Mouse (Mus musculus) kidney, embryonic 14.5 days (tissue): ENCODE measurements around the gene Ercc8. TPM values are rescaled to one million over a fixed set of nuclear protein-coding genes. Genes with fewer than 3 reads are reported as not detected.

ENCODE experiments used
- ATAC-seq: fragments of 200-750 bp; cut with Nextera tagmentation; 2 replicates; pipeline ENCODE4 v1.8.0; 2017; ENCODE audit warnings: moderate number of reproducible peaks, mild to moderate bottlenecking, moderate TSS enrichment, moderate library complexity; ENCODE audit not compliant: low FRiP score, low TSS enrichment
- H3K27ac ChIP-seq: fragments of 300-500 bp; sonication (generic); 2 replicates; pipeline ENCODE4 v1.5.1; 2014; ENCODE audit warnings: low read depth, mild to moderate bottlenecking, low read length, moderate library complexity, mixed read lengths
- H3K27me3 ChIP-seq: fragments of 300-500 bp; sonication (generic); 2 replicates; pipeline ENCODE4 v1.6.1; 2014; ENCODE audit warnings: mild to moderate bottlenecking, low read length; ENCODE audit not compliant: control insufficient read depth, insufficient read depth
- H3K36me3 ChIP-seq: fragments of 300-500 bp; sonication (generic); 2 replicates; pipeline ENCODE4 v1.6.1; 2014; ENCODE audit warnings: low read length, mixed read lengths; ENCODE audit not compliant: control insufficient read depth, insufficient read depth
- H3K4me1 ChIP-seq: fragments of 300-500 bp; sonication (generic); 2 replicates; pipeline ENCODE4 v1.6.1; 2014; ENCODE audit warnings: low read length, mixed read lengths; ENCODE audit not compliant: control insufficient read depth, insufficient read depth
- H3K4me2 ChIP-seq: fragments of 300-500 bp; sonication (generic); replicated peaks from 2 replicates; pipeline ENCODE4 v1.6.1; 2014; ENCODE audit warnings: low read depth, mild to moderate bottlenecking, low read length
- H3K4me3 ChIP-seq: fragments of 300-500 bp; sonication (generic); 2 replicates; pipeline ENCODE4 v1.5.1; 2014; ENCODE audit warnings: mild to moderate bottlenecking, low read length
- H3K9ac ChIP-seq: fragments of 300-500 bp; sonication (generic); 2 replicates; pipeline ENCODE4 v1.6.1; 2014; ENCODE audit warnings: low read depth, mild to moderate bottlenecking, low read length, moderate library complexity
- H3K9me3 ChIP-seq: fragments of 300-500 bp; sonication (generic); 2 replicates; pipeline ENCODE4 v1.6.1; 2016; ENCODE audit warnings: low read length; ENCODE audit not compliant: control insufficient read depth
- WGBS: fragments of 180-500 bp; shearing (Covaris S2); extraction: QIAGEN DNeasy Blood & Tissue Kit; methylation state at CpG from one replicate; pipeline ENCODE4 v1.1.7; 2014; 5-methylcytosine and 5-hydroxymethylcytosine counted together
- polyA plus RNA-seq: library from polyadenylated mRNA; unstranded; fragments of >200 nt; fragmentation: Nextera tagmentation; extraction: Ambion mirVana; gene quantifications from 2 replicates; pipeline ENCODE4 v1.2.1, GENCODE M21; 2014

The Ercc8 gene
- 20.0 and 20.4 TPM in 2 replicates for polyA plus RNA-seq

DNA sequence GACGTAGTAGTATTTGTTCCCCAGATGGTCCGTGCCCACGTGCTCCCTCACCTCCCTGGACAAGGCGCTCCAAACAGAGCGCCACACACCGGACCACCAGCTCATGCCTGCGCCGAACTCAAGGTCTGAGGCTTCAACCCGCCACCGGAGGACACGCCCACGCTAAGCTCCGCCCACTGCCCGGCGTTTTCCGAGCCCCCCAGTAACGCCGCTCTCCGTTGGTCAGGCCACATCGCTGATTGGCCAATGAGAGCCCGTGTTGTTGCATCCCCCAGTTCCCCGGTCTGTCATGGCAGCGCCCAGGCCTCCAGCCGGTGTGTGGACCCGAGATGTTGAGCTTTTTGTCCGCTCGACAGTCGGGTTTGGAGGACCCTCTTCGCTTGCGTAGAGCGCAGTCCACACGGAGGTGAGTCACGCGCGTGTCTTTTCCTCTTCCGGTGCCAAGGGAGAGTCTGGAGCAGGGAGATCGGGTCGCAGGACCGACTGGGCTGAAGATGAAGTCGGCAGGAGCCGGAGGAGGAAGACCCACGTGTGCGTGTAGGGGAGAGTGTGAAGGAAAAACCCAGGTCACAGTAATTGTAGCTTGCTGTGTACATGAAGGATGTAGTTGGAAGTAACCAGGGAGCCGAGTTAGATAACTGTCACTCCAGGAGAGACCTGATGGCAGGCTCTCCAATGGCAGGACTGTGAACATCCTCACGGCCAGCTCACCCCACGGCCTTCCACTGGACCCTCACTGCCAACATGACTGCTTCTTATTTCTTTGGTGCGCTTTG is at the start of gene Ercc8, which contains the start of gene Ndufaf2:
Gene Ercc8, plus strand, starts transcription at position 267 of the 776 bp plus-strand sequence.
Gene Ndufaf2, minus strand, starts transcription at position 159 of the 776 bp plus-strand sequence.
- WGBS = under 1% methylated on average over 47 of the region's 47 CpGs
- peak within 1 kb of the TSS; percentile 74 for H3K9ac ChIP-seq
- no peaks in the 10 kb centered on the region for H3K9me3 ChIP-seq
- peak within 1 kb of the TSS; percentile 79 for H3K4me2 ChIP-seq
- H3K27ac ChIP-seq = no peak within 1 kb of the TSS
- ATAC-seq = peak; percentile 97
- H3K36me3 ChIP-seq = peaks cover 12% of the 10 kb centered on the region; the same call in 1 of the 2 replicates
- peaks cover 12% of the 10 kb centered on the region; the same call in 1 of the 2 replicates for H3K4me1 ChIP-seq
- peak within 1 kb of the TSS; percentile 93 for H3K4me3 ChIP-seq
- no peaks in the 10 kb centered on the region for H3K27me3 ChIP-seq

DNA sequence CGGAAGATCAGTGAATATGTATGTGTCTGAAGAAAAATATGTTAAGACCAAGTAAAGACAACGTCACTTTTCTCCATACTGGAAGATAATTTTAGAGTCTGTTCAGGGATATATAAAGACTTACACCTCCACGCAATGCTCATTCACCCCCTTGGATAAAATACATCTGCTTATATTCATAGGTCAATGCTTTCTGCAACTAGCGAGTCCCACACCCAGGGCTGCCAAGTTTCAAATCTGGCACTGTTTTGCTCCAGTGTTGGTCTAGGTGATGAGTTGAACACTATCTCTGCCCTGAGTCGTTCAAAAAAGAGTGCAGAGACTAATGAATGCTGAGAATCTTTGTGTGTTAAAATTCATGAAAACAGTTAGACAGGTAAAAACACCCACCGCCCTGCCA is 47.6 kb upstream of the Ercc8 start:
- H3K9ac ChIP-seq = no peak overlapping the region
- no peak for ATAC-seq
- no peaks in the 10 kb centered on the region for H3K27me3 ChIP-seq
- no peaks in the 10 kb centered on the region for H3K9me3 ChIP-seq
- no peaks in the 10 kb centered on the region for H3K36me3 ChIP-seq
- H3K4me1 ChIP-seq = 0 out of 2 replicates have a peak, but pooled peaks cover 3% of the 10 kb centered on the region
- WGBS = 90% methylated on average over 6 of the region's 6 CpGs
- no peak overlapping the region for H3K4me3 ChIP-seq
- H3K27ac ChIP-seq = no peak overlapping the region
- H3K4me2 ChIP-seq = no peak overlapping the region

DNA sequence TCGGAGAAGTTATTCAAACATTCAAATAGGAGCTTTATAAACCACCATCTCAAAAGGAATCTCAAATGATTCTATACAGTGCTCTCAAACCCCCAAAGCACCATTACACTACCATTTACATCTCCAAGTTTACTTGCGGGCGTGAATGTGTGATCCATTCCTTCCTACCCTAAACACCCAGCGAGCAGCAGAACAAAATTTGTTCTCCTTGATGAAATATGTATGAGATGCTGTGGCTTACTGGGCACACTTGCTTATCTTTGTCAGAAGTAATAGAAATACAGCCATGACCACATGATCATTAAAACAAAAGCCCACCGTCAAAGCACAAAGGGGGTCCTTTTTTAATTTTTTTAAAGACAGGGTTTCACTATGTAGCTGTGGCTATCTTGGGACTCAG is 45.0 kb upstream of the Ercc8 start:
- ATAC-seq = no peak
- Histone ChIP-seq H3K27me3 (no peaks in the 10 kb centered on the region), H3K9me3 (no peaks in the 10 kb centered on the region), H3K27ac (no peak overlapping the region), H3K36me3 (no peaks in the 10 kb centered on the region), H3K4me2 (no peak overlapping the region), H3K9ac (no peak overlapping the region), H3K4me1 (0 out of 2 replicates have a peak, but pooled peaks cover 3% of the 10 kb centered on the region), H3K4me3 (no peak overlapping the region)
- 94% methylated on average over 5 of the region's 5 CpGs for WGBS

DNA sequence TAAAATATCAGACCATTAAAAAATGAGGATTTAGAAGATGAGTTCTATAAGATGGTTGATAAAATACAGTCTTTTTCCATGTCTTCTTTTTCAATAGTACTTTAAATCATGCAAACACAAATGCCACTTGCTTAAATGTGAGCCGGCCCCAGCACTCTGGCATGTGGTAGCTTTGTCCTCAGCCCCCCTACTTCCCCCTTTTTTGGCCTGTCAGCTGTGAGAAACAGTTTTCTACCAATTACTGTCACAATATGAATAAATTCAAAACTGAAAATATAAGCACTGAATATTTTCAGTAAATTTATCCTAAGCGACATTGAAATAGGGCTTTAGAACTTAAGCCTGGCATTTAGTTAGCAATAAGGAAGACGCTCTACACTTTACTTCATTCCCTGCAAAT is 44.3 kb upstream of the Ercc8 start:
- no peak overlapping the region for H3K27ac ChIP-seq
- no peak for ATAC-seq
- H3K9ac ChIP-seq = no peak overlapping the region
- no peaks in the 10 kb centered on the region for H3K27me3 ChIP-seq
- 77% methylated on average over 3 of the region's 3 CpGs for WGBS
- H3K9me3 ChIP-seq = no peaks in the 10 kb centered on the region
- H3K36me3 ChIP-seq = no peaks in the 10 kb centered on the region
- H3K4me3 ChIP-seq = no peak overlapping the region
- H3K4me1 ChIP-seq = 0 out of 2 replicates have a peak, but pooled peaks cover 3% of the 10 kb centered on the region
- H3K4me2 ChIP-seq = no peak overlapping the region

DNA sequence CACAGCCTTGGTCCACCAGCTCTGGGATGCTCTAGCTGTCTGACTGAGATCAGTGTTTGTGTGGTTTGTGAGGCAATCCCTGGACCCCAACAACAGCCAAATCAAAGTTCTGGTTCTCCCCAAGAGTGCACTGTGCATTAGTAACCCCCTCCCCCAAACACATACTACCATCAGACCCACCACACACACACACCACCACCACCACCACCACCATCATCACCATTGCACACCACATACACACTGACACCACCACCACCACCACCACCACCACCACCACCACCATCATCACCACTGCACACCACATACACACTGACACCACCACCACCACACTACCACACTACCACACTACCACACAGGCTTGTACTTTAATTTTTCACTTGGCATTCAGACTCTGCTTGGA is 40.9 kb upstream of the Ercc8 start:
- ATAC-seq = no peak
- Histone ChIP-seq H3K4me3 (no peak overlapping the region), H3K36me3 (no peaks in the 10 kb centered on the region), H3K9ac (no peak overlapping the region), H3K4me2 (no peak overlapping the region), H3K27me3 (no peaks in the 10 kb centered on the region), H3K9me3 (no peaks in the 10 kb centered on the region), H3K4me1 (0 out of 2 replicates have a peak, but pooled peaks cover 3% of the 10 kb centered on the region), H3K27ac (no peak overlapping the region)

DNA sequence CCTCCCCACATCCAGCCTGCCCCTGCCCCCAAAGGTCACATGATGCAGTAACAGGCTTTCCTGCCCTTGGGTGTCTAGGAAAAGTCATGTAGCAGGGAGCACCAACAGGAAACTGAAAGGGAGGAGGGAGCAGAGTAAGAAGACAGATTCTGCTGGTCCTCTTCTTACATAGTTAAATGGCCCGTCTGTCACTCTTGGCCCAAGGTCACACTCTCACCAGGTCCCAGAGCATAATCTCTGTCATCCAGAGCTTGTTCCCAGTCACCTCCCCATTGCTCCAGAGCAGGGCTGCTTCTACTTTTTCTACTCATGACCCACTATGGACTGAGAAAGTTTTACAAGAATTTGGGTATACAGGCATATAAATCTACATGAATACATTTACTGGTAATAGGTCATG is 40.3 kb upstream of the Ercc8 start:
- Histone ChIP-seq H3K4me1 (0 out of 2 replicates have a peak, but pooled peaks cover 3% of the 10 kb centered on the region), H3K4me2 (no peak overlapping the region), H3K9me3 (no peaks in the 10 kb centered on the region), H3K27me3 (no peaks in the 10 kb centered on the region), H3K27ac (no peak overlapping the region), H3K36me3 (no peaks in the 10 kb centered on the region), H3K9ac (no peak overlapping the region), H3K4me3 (no peak overlapping the region)
- WGBS = 62% methylated on average over 1 of the region's 1 CpGs
- no peak for ATAC-seq

DNA sequence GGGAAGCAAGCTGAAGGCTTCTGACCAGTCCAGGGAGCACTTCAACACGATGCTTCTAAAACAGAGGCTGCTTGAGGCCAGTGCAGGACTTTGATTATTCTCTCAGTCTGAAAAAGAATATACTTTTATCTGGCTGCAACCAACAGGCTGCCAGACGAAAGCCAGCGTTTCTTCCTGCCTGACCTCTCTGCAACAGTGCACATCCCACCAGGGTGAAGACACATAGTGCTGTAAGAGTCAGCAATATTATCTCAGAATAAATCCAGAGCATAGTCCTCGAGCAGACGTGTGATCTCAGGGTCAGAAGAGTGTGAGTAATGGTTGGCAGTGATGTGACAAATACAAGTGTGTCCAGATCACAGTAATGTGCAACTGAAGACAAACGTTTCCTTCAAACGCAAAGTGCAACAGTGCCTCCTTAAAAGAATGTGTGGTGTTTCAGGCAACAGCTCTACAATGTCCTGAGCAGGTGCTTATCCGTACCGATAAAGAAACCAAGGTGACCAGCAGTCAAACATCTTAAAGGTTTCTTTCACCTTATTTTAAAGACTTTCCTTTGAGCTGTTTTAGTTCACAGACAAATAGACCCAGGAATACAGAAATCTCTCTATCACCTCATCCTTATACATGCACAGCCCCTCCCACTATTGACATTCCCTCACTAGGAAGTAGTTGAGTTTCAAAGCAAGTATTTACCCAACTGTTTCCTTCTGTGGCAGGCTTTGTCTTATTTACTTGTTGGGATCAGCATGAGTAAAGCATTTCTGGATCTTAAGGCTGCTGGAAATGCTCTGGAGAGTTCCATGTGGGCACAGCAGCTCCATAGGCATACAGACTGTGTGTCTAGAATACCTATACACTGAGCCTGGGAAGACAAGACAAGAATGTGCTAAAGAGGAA is 38.9 kb upstream of the Ercc8 start:
- WGBS = 71% methylated on average over 9 of the region's 9 CpGs
- no peak for ATAC-seq
- Histone ChIP-seq H3K4me2 (no peak overlapping the region), H3K36me3 (no peaks in the 10 kb centered on the region), H3K27ac (no peak overlapping the region), H3K4me3 (no peak overlapping the region), H3K4me1 (0 out of 2 replicates have a peak, but pooled peaks cover 8% of the 10 kb centered on the region), H3K27me3 (no peaks in the 10 kb centered on the region), H3K9me3 (no peaks in the 10 kb centered on the region), H3K9ac (no peak overlapping the region)

DNA sequence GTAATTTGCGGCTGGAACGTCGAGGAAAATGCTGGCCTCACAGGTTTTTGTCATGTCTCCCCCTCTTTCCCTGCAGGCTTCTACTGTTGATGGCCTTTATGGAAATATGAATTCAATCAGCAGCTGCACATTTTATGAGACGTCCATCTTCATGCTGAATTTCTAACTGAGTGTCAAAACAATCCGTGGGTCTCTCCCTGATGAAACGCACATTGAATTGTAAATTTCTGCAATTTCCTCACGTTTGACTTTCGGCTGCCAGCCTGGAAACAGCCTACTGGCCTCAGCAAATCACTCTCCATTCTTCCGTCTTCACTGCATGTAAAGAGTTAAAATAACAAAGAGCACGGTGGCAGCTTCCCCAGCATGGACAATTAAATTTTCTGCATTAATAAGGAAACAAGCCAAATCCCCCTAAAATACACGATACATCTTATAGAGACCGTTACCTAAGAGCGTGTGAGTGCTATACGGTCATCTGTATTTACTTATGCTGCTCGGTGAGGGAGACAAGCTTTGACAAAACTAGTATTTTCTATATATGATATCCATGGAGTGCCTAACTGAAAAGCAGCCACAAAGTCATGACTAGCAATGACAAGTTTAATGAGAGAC is 35.3 kb upstream of the Ercc8 start:
- H3K36me3 ChIP-seq = no peaks in the 10 kb centered on the region
- H3K4me1 ChIP-seq = 0 out of 2 replicates have a peak, but pooled peaks cover 5% of the 10 kb centered on the region
- no peak for ATAC-seq
- H3K4me3 ChIP-seq = no peak overlapping the region
- no peaks in the 10 kb centered on the region for H3K27me3 ChIP-seq
- H3K27ac ChIP-seq = no peak overlapping the region
- no peaks in the 10 kb centered on the region for H3K9me3 ChIP-seq
- H3K9ac ChIP-seq = no peak overlapping the region
- 50% methylated on average over 15 of the region's 15 CpGs for WGBS
- H3K4me2 ChIP-seq = no peak overlapping the region
